Mouse (Mus musculus): ENCODE results near the gene Gm20661. TPM values are rescaled to one million over a fixed set of nuclear protein-coding genes. Genes with fewer than 3 reads are reported as not detected.
A peak's percentile ranks its signal among the peaks of the same experiment; 100 is the strongest.

Gm20661 gene
- polyA plus RNA-seq, 1 experiment from 2014 or later, result 0.49 TPM

DNA sequence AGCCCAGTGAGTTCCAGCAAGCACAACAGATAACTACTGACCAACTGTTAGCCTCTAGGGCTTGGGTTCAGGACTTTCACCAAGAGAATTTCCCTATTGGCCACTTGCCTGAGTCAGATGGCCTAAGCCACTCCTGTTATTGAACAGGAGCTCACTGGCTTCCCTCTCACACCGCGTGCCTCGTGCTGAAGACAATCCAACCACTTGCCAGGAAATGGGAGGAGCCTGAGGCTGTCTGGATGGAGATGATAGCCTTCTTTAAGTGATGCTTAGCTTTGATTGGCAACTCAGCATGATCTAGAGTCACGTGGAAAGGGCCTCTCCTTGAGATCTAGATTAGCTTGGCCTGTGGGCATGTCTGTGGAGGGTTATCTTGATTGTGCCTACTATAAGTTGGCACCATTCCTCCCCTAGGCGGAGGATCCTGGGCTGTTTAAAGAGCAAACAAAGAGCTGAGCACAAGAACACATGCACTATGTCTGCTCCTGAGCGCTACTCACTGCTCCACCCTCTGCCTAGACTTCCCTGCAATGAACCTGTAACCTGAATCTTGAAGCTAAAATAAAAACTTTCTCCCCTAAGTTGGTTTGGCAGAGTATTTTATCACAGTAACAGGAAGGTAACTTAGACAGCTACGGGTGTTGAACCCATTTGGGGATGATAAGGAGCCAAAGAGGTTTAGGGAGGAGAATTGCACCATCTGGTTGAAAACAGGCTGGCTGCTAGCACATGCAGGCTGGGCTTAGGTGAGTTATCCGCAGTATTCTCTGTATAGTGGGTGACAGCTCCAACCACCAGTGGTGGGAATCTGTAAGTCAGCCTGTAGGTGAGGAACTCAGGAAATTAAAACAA lies 10.9 kb upstream of the Gm20661 start:
- ATAC-seq (ENCODE audit: low FRiP score, low TSS enrichment), result no peak
- Histone ChIP-seq H3K9me3 (ENCODE audit: control insufficient read depth, low read length) (no peaks in the 10 kb centered on the region), H3K4me3 (replicated peaks; ENCODE audit: low read depth, low read length) (no peak overlapping the region), H3K27me3 (ENCODE audit: control insufficient read depth, insufficient read depth, low read length) (no peaks in the 10 kb centered on the region), H3K4me2 (ENCODE audit: low read length) (no peak overlapping the region), H3K36me3 (ENCODE audit: control insufficient read depth, insufficient read depth, low read length) (peaks cover 3% of the 10 kb centered on the region; the same call in 1 of the 2 replicates), H3K4me1 (ENCODE audit: control insufficient read depth, insufficient read depth, low read length) (no peaks in the 10 kb centered on the region), H3K27ac (replicated peaks; ENCODE audit: low read depth, low read length) (no peak overlapping the region), H3K9ac (replicated peaks; ENCODE audit: low read length) (no peak overlapping the region)
- WGBS, result 85% methylated on average over 8 of the region's 8 CpGs
- DNase-seq, result no peak

DNA sequence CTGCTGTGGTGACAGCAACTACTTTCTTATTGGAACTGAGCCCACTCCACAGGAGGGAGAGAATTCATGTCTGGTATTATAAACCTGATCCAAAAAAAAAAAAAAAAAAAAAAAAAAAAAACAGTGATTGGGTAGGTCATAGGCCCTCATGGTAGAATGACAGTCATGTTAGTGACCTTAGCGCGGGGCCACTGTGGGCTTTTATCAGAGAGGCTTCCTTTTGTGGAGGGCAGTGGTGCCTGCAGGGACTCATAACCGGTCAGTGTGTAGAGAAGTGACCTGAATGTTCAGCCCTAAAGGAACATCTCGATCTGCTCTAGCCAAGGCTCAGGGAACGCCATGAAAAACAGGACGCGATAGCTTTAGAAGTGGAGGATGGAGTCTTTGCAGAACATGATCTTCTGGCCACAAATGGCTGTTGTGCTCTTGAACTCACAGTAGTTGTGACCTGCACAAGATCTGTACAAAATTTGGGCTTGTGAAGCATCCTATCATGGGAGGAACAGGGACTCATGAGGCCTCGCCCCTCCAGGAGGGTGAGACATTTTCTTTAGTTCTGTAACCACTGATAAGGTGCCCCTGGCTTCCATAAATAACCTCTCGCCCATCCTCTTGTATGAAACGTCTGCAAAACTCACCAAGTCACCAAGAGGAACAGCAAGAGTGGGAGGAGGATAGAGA lies 8.2 kb upstream of the Gm20661 start:
- DNase-seq (no peak), ATAC-seq (ENCODE audit: low FRiP score, low TSS enrichment) (no peak)
- no peak overlapping the region for H3K4me2 ChIP-seq (ENCODE audit: low read length)
- H3K27me3 ChIP-seq (ENCODE audit: control insufficient read depth, insufficient read depth, low read length), result no peaks in the 10 kb centered on the region
- H3K27ac ChIP-seq (replicated peaks; ENCODE audit: low read depth, low read length), result no peak overlapping the region
- no peak overlapping the region for H3K9ac ChIP-seq (replicated peaks; ENCODE audit: low read length)
- 84% methylated on average over 10 of the region's 10 CpGs for WGBS
- no peaks in the 10 kb centered on the region for H3K4me1 ChIP-seq (ENCODE audit: control insufficient read depth, insufficient read depth, low read length)
- no peak overlapping the region for H3K4me3 ChIP-seq (replicated peaks; ENCODE audit: low read depth, low read length)
- H3K9me3 ChIP-seq (ENCODE audit: control insufficient read depth, low read length), result no peaks in the 10 kb centered on the region
- H3K36me3 ChIP-seq (ENCODE audit: control insufficient read depth, insufficient read depth, low read length), result 0 out of 2 replicates have a peak, but pooled peaks cover 3% of the 10 kb centered on the region

DNA sequence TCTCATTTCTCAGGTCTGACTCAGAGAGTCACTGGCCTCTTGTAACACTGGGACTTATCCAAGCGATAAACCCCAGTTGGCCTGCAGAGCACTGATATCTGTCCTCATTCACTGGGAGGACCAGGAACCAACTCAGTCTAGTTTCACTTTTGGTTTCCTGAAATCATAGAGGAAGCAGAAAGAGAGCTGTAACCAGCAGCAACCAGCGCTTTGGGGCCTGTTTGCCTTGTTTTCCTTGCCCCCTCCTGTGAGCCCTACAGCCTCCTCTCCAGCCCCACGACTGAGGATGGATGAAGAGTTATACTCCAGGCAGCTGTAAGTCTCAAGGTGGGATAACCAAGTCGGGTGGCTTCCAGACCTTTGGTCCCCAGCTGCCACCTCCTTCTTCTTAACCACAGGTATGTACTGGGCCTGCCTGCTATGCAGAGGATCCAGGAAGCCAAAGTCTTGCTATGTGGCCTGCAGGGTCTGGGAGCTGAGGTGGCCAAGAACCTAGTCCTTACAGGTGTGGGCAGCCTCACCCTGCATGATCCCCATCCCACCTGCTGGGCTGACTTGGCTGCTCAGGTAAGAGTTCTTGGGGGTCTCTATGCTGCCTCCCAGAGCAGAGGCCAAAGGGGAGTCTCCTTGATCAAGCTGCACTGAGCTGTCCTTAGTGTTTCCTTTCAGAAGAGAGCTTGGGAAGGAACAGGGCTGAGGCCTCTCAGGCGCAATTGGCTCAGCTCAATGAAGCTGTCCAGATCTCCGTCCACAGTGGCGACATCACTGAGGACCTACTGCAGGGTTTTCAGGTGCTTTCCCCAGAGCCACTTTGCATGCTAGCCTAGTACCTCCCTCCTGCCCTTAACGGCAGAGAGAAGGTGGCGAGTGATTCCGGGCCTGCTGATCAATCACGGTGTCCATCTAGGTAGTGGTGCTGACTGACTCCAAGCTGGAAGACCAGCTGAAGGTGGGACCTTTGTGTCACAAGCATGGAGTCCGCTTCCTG lies 7.2 kb upstream of the Gm20661 start, which contains the start of gene Uba7:
Uba7 (plus strand) TSS at position 107 of the 988 bp plus-strand sequence.
- DNase-seq, result no peak
- ATAC-seq (ENCODE audit: low FRiP score, low TSS enrichment), result no peak
- Histone ChIP-seq H3K36me3 (ENCODE audit: control insufficient read depth, insufficient read depth, low read length) (0 out of 2 replicates have a peak, but pooled peaks cover 2% of the 10 kb centered on the region), H3K4me3 (replicated peaks; ENCODE audit: low read depth, low read length) (no peak within 1 kb of the TSS), H3K9me3 (ENCODE audit: control insufficient read depth, low read length) (no peaks in the 10 kb centered on the region), H3K9ac (replicated peaks; ENCODE audit: low read length) (no peak within 1 kb of the TSS), H3K4me2 (ENCODE audit: low read length) (no peak within 1 kb of the TSS), H3K27me3 (ENCODE audit: control insufficient read depth, insufficient read depth, low read length) (no peaks in the 10 kb centered on the region), H3K27ac (replicated peaks; ENCODE audit: low read depth, low read length) (no peak within 1 kb of the TSS), H3K4me1 (ENCODE audit: control insufficient read depth, insufficient read depth, low read length) (no peaks in the 10 kb centered on the region)
- WGBS, result 78% methylated on average over 12 of the region's 12 CpGs

DNA sequence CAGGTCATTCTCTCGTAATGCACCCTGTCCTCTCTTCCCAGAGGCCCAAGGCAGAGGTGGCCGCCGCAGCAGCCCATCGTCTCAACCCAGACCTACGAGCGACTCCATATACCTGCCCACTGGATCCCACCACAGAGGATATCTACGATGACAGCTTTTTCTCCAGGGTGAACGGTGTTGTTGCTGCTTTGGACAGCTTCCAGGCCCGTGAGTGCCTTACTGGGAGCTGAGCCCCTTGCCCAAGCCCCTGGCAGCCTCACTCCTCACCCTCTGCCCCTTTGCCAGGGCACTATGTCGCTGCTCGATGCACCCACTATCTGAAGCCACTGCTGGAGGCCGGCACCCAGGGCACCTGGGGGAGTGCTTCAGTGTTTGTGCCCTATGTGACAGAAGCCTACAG lies 4.0 kb upstream of the Gm20661 start:
- H3K4me2 ChIP-seq (ENCODE audit: low read length), result no peak overlapping the region
- no peaks in the 10 kb centered on the region for H3K36me3 ChIP-seq (ENCODE audit: control insufficient read depth, insufficient read depth, low read length)
- no peaks in the 10 kb centered on the region for H3K4me1 ChIP-seq (ENCODE audit: control insufficient read depth, insufficient read depth, low read length)
- no peak overlapping the region for H3K4me3 ChIP-seq (replicated peaks; ENCODE audit: low read depth, low read length)
- H3K9ac ChIP-seq (replicated peaks; ENCODE audit: low read length), result no peak overlapping the region
- WGBS, result 91% methylated on average over 12 of the region's 12 CpGs
- H3K9me3 ChIP-seq (ENCODE audit: control insufficient read depth, low read length), result no peaks in the 10 kb centered on the region
- peaks cover under 1% of the 10 kb centered on the region; the same call in 1 of the 2 replicates for H3K27me3 ChIP-seq (ENCODE audit: control insufficient read depth, insufficient read depth, low read length)
- no peak overlapping the region for H3K27ac ChIP-seq (replicated peaks; ENCODE audit: low read depth, low read length)
- ATAC-seq (ENCODE audit: low FRiP score, low TSS enrichment) (no peak), DNase-seq (no peak)

DNA sequence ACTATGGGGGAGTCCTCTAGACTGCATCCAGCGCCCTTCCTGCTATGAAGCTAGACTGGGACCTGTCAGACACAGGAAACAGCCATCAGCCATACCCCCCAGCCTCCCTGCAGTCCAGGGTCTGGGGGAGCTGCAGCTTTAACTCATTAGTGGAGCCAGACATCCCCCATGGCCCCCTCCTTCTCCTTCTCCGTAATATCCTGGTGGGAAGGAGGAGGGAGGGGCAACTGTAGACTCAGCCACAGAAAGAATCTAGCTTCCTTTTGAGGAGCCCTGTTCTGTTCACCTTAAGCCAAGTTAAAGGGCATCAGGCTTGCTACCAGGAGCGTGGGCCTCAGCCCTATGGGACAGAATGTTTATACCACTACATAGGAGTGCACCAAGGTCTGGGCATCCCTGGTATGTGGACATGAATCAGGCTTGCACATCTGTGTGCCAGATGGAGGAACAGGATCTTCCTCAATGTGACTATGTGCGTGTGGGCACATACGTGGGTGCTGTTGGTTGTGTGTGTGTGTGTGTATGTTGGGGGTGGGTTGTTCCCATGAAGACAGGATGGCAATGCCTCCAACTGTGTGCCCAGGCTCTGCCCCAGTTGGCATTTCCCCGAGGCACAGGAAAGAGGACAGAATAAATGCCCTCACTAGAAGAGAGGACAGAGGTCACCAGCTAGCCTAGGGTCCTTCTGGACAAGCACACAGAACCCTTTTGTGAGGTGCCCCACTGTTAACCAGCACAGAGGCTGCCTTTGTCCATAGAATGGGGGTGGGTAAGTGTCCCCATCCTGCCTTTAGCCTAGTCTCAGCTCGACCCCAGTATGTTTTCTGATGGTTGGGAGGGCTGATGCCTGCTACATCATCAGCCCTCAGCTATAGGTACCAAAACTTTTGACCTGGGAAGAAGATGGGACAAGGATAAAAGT lies 913 bp upstream of the Gm20661 start:
- 67% methylated on average over 7 of the region's 7 CpGs for WGBS
- no peak overlapping the region for H3K4me3 ChIP-seq (replicated peaks; ENCODE audit: low read depth, low read length)
- H3K4me1 ChIP-seq (ENCODE audit: control insufficient read depth, insufficient read depth, low read length), result 0 out of 2 replicates have a peak, but pooled peaks cover 8% of the 10 kb centered on the region
- H3K9me3 ChIP-seq (ENCODE audit: control insufficient read depth, low read length), result no peaks in the 10 kb centered on the region
- no peak overlapping the region for H3K4me2 ChIP-seq (ENCODE audit: low read length)
- H3K27ac ChIP-seq (replicated peaks; ENCODE audit: low read depth, low read length), result peak overlapping the region; percentile 65
- no peaks in the 10 kb centered on the region for H3K36me3 ChIP-seq (ENCODE audit: control insufficient read depth, insufficient read depth, low read length)
- H3K27me3 ChIP-seq (ENCODE audit: control insufficient read depth, insufficient read depth, low read length), result peaks cover 13% of the 10 kb centered on the region; the same call in 1 of the 2 replicates
- ATAC-seq (ENCODE audit: low FRiP score, low TSS enrichment) (no peak), DNase-seq (no peak)
- H3K9ac ChIP-seq (replicated peaks; ENCODE audit: low read length), result no peak overlapping the region; the same call in 1 of the 2 replicates

DNA sequence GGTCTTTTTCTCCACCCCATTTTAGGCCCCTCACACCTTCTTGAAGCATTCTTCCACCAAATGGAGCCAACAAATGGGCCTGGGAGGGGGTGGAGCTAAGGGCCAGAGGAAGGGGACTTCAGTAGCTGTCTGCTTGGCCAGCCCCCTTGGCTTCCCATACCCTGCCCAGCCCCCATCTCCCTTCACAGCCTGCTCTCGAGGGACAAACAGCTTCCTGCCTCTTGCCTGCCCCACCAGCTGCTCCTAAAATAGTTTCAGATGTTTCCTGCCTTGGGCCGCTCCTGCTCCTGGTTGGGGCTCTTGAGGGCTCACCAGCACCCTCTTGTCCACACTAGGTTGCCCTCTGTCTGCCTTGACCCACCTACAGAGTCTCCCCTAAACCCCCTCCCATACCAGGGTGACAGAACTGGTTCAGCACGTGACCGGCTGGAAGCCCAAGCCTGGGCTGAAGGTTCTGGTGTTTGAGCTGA lies 598 bp downstream of the Gm20661 start:
- H3K9ac ChIP-seq (replicated peaks; ENCODE audit: low read length), result no peak overlapping the region; the same call in 1 of the 2 replicates
- peak overlapping the region; percentile 75 for H3K4me2 ChIP-seq (ENCODE audit: low read length)
- 52% methylated on average over 4 of the region's 4 CpGs for WGBS
- peak overlapping the region; percentile 65 for H3K27ac ChIP-seq (replicated peaks; ENCODE audit: low read depth, low read length)
- DNase-seq, result peak; percentile 37
- 0 out of 2 replicates have a peak, but pooled peaks cover 8% of the 10 kb centered on the region for H3K4me1 ChIP-seq (ENCODE audit: control insufficient read depth, insufficient read depth, low read length)
- no peaks in the 10 kb centered on the region for H3K9me3 ChIP-seq (ENCODE audit: control insufficient read depth, low read length)
- no peaks in the 10 kb centered on the region for H3K36me3 ChIP-seq (ENCODE audit: control insufficient read depth, insufficient read depth, low read length)
- H3K4me3 ChIP-seq (replicated peaks; ENCODE audit: low read depth, low read length), result no peak overlapping the region
- H3K27me3 ChIP-seq (ENCODE audit: control insufficient read depth, insufficient read depth, low read length), result peaks cover 13% of the 10 kb centered on the region; the same call in 1 of the 2 replicates
- no peak for ATAC-seq (ENCODE audit: low FRiP score, low TSS enrichment)

DNA sequence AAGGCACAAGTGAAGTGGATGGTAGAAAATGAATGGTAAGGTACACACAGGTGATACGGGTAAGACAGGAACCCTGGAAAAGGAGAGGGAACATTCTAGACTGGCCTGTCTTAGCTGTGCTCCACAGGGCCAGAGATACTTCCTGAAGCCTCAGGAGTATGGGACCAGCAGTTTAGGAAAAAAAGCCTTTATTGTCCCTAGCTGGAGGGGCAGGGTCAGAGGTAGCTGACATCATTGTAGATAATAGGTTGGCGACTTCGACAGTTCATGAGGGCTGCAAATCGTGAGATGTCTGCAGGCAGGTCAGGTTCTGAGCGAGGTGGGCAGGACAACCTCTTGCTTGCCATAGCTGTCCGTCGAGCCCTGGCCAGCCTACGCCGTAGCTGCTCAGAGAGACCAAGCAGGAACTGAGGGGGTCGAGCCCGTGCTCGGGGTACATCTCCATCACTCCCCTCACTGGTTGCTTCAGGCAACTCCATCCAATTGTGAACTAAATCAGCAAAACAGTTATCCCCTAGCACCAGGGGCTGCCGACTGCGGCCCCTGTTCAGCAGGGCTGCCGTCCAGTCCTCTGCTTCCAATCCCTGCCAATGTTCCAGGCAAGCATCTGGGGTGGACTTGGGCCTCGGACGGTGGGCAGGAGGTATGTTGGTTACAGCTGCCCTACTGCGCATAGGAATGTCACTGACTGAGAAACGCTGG lies 1.3 kb downstream of the Gm20661 start:
- 80% methylated on average over 19 of the region's 19 CpGs for WGBS
- Histone ChIP-seq H3K4me3 (replicated peaks; ENCODE audit: low read depth, low read length) (peak overlapping the region; percentile 54), H3K4me2 (ENCODE audit: low read length) (peak overlapping the region; percentile 75), H3K27ac (replicated peaks; ENCODE audit: low read depth, low read length) (no peak overlapping the region), H3K36me3 (ENCODE audit: control insufficient read depth, insufficient read depth, low read length) (no peaks in the 10 kb centered on the region), H3K4me1 (ENCODE audit: control insufficient read depth, insufficient read depth, low read length) (0 out of 2 replicates have a peak, but pooled peaks cover 8% of the 10 kb centered on the region), H3K9me3 (ENCODE audit: control insufficient read depth, low read length) (no peaks in the 10 kb centered on the region), H3K9ac (replicated peaks; ENCODE audit: low read length) (no peak overlapping the region), H3K27me3 (ENCODE audit: control insufficient read depth, insufficient read depth, low read length) (peaks cover 13% of the 10 kb centered on the region; the same call in 1 of the 2 replicates)
- DNase-seq, result no peak
- no peak for ATAC-seq (ENCODE audit: low FRiP score, low TSS enrichment)

Measured in midbrain, embryonic 14.5 days (tissue).